Mouse (Mus musculus): Measurements from ENCODE around the gene Bicc1. TPM values are rescaled to one million over a fixed set of nuclear protein-coding genes. Genes with fewer than 3 reads are reported as not detected.

Gene Bicc1
- polyA plus RNA-seq, 1 experiment from 2014 or later, result 18.2 TPM

DNA sequence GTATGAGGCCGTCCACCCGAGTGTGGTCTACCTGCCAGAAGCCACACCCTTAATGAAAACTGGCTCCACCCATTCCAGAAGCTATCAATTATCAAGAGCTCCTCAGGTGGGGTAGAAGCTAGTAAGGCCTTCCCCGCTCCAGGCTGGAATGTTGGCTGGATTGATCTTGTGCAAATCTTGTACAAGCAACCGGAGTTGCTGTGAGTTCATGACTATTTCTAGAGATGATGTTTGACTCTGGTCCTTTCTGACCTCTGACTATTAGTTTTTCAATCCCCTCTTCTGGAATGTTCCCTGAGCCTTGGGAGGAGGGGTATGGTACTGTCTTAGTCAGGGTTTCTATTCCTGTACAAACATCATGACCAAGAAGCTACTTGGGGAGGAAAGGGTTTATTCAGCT, 157.3 kb downstream of the Bicc1 start:
- 95% methylated on average over 4 of the region's 4 CpGs for WGBS
- no peaks in the 10 kb centered on the region for H3K9me3 ChIP-seq (ENCODE audit: low read length)
- no peak overlapping the region for H3K4me3 ChIP-seq (ENCODE audit: low read depth, low read length)
- no peaks in the 10 kb centered on the region for H3K4me1 ChIP-seq (ENCODE audit: insufficient read depth, low read depth, low read length)
- H3K27me3 ChIP-seq (replicated peaks; ENCODE audit: insufficient read depth, low read length), result no peaks in the 10 kb centered on the region
- no peak for DNase-seq (ENCODE audit: low spot score)
- no peak for ATAC-seq
- no peaks in the 10 kb centered on the region for H3K36me3 ChIP-seq (ENCODE audit: insufficient read depth, low read length)
- no peak overlapping the region for H3K9ac ChIP-seq (replicated peaks; ENCODE audit: low read depth)
- no peak overlapping the region for H3K4me2 ChIP-seq (replicated peaks; ENCODE audit: low read depth, low read length)
- H3K27ac ChIP-seq (ENCODE audit: low read length), result no peak overlapping the region
- TF ChIP-seq CTCF (IDR thresholded peaks at IDR 0.05), result no peak
- TF ChIP-seq EP300 (IDR thresholded peaks at IDR 0.05), result no peak

DNA sequence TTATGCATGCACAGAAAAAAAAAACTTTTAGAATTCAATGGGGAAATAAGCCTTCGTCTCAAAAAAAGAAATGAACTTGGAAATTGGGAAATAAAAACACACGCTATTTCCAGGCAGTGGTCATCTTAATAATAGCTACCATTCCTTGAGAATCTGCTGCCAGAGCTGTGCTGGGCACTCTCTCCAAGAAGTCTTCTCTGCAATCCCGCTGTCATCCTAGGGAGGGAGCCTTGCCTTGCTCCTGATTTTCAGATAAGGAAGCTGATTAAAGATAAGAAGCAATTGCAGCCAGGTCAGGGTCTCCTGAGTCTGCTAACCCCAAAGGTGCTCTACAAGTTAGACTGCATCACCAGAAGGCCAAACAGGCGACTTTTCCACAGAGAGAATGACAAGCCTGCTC, 161.4 kb downstream of the Bicc1 start:
- DNase-seq (ENCODE audit: low spot score) (no peak), ATAC-seq (no peak)
- Histone ChIP-seq H3K27me3 (replicated peaks; ENCODE audit: insufficient read depth, low read length) (no peaks in the 10 kb centered on the region), H3K4me3 (ENCODE audit: low read depth, low read length) (no peak overlapping the region), H3K4me1 (ENCODE audit: insufficient read depth, low read depth, low read length) (no peaks in the 10 kb centered on the region), H3K9ac (replicated peaks; ENCODE audit: low read depth) (no peak overlapping the region), H3K9me3 (ENCODE audit: low read length) (no peaks in the 10 kb centered on the region), H3K36me3 (ENCODE audit: insufficient read depth, low read length) (no peaks in the 10 kb centered on the region), H3K27ac (ENCODE audit: low read length) (no peak overlapping the region), H3K4me2 (replicated peaks; ENCODE audit: low read depth, low read length) (no peak overlapping the region)
- TF ChIP-seq EP300 (IDR thresholded peaks at IDR 0.05), result no peak
- peak; percentile 63 for TF ChIP-seq CTCF (IDR thresholded peaks at IDR 0.05)
- WGBS, result 41% methylated on average over 4 of the region's 4 CpGs

DNA sequence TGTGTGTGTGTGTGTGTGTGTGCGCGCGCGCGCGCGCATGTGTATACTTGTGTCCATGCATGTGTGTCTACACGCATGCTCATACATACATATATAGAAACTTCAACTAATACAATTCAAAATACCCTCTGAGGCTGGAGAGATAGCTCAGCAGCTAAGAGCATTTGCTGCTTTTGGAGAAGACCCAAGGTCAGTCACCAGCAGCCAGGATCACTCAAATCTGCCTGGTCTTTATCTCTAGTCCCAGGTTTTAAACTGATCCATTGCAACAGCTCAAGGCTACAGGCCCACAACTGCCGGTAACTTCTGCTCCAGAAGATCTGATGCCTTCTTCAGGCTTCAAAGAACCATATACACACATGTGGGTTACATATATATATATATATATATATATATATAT, 163.4 kb downstream of the Bicc1 start:
- Histone ChIP-seq H3K27me3 (replicated peaks; ENCODE audit: insufficient read depth, low read length) (no peaks in the 10 kb centered on the region), H3K4me2 (replicated peaks; ENCODE audit: low read depth, low read length) (no peak overlapping the region), H3K36me3 (ENCODE audit: insufficient read depth, low read length) (no peaks in the 10 kb centered on the region), H3K27ac (ENCODE audit: low read length) (no peak overlapping the region), H3K4me3 (ENCODE audit: low read depth, low read length) (no peak overlapping the region), H3K4me1 (ENCODE audit: insufficient read depth, low read depth, low read length) (no peaks in the 10 kb centered on the region), H3K9me3 (ENCODE audit: low read length) (no peaks in the 10 kb centered on the region), H3K9ac (replicated peaks; ENCODE audit: low read depth) (no peak overlapping the region)
- 96% methylated on average over 9 of the region's 9 CpGs for WGBS
- no peak for TF ChIP-seq EP300 (IDR thresholded peaks at IDR 0.05)
- TF ChIP-seq CTCF (IDR thresholded peaks at IDR 0.05), result no peak
- no peak for ATAC-seq
- no peak for DNase-seq (ENCODE audit: low spot score)

DNA sequence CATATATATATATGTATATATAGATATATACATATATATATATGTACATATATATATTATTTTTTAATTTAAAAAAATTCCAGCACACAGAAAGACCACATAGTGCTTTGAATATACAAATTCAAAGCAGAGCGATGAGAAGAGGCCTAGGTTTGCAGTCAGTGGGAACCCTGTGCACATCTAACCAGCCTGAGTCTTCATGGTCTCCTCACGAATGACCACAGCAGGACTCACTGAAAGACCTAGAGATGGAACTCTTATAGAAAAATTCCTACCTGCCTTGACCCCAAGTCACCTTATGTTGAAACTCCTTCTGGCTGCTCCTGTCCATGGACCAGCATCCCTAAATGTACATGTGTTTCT, 165.4 kb downstream of the Bicc1 start:
- Histone ChIP-seq H3K27ac (ENCODE audit: low read length) (no peak overlapping the region), H3K4me2 (replicated peaks; ENCODE audit: low read depth, low read length) (no peak overlapping the region), H3K9ac (replicated peaks; ENCODE audit: low read depth) (no peak overlapping the region), H3K9me3 (ENCODE audit: low read length) (no peaks in the 10 kb centered on the region), H3K27me3 (replicated peaks; ENCODE audit: insufficient read depth, low read length) (no peaks in the 10 kb centered on the region), H3K4me1 (ENCODE audit: insufficient read depth, low read depth, low read length) (no peaks in the 10 kb centered on the region), H3K4me3 (ENCODE audit: low read depth, low read length) (no peak overlapping the region), H3K36me3 (ENCODE audit: insufficient read depth, low read length) (no peaks in the 10 kb centered on the region)
- ATAC-seq, result no peak
- DNase-seq (ENCODE audit: low spot score), result no peak
- 97% methylated on average over 2 of the region's 2 CpGs for WGBS
- TF ChIP-seq CTCF (IDR thresholded peaks at IDR 0.05) (no peak), EP300 (IDR thresholded peaks at IDR 0.05) (no peak)

DNA sequence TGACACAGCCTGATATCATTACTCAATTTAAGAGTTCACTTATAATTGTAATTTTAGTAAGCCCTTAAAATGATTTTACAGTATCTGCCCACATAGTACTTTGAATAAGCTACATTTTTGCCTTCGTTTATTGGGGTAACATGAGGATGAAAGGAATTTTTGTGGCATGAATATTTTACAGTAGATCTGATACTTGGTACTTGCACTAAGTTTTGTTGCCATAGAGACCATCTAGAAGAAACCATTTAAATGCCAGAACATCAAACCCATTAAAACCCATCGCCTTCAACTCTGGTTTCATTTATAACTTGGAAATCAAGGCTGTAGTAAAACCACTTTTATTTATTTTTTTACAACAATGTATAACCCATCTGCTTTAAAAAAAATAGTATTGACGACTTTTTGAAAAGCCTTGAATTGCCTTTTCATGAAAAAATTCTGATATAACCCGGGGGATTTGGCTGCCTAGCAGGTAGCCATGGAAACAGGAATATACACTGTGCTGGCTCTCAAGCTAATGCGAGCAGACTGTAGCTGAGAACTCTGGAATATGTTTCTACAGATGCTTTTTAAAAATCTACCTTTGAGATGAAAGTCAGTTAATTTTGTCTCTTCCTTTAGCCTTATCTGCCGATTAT, 165.9 kb downstream of the Bicc1 start:
- WGBS, result 66% methylated on average over 6 of the region's 6 CpGs
- no peak for ATAC-seq
- no peak for DNase-seq (ENCODE audit: low spot score)

DNA sequence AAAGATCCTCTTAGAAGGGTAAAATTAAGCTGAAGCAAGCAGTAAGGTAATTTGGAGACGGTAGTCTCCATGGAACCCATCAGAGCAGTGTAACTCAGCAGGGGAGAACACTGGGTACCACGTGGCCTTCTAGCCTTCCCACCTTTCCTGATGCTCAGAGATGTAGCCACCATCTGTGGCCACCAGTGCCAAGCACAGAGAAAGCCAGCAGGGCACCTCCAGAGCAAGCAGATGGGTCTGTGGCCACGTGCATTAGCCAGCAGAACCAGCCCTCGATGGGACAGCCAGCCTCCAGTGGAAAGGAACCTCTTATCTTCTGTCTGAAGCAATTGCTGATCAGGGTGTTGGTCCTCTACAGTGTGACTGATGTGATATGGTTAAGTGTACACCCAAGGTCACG, 172.1 kb downstream of the Bicc1 start:
- Histone ChIP-seq H3K27me3 (replicated peaks; ENCODE audit: insufficient read depth, low read length) (no peaks in the 10 kb centered on the region), H3K9me3 (ENCODE audit: low read length) (no peaks in the 10 kb centered on the region), H3K4me1 (ENCODE audit: insufficient read depth, low read depth, low read length) (no peaks in the 10 kb centered on the region), H3K9ac (replicated peaks; ENCODE audit: low read depth) (no peak overlapping the region), H3K4me3 (ENCODE audit: low read depth, low read length) (no peak overlapping the region), H3K27ac (ENCODE audit: low read length) (no peak overlapping the region), H3K4me2 (replicated peaks; ENCODE audit: low read depth, low read length) (no peak overlapping the region), H3K36me3 (ENCODE audit: insufficient read depth, low read length) (no peaks in the 10 kb centered on the region)
- no peak for DNase-seq (ENCODE audit: low spot score)
- WGBS, result 69% methylated on average over 5 of the region's 5 CpGs
- no peak for ATAC-seq
- no peak for TF ChIP-seq EP300 (IDR thresholded peaks at IDR 0.05)
- TF ChIP-seq CTCF (IDR thresholded peaks at IDR 0.05), result no peak

More for the DNA sequence above, 165.9 kb downstream of the Bicc1 start:
- no peaks in the 10 kb centered on the region for H3K9me3 ChIP-seq (ENCODE audit: low read length)
- H3K4me2 ChIP-seq (replicated peaks; ENCODE audit: low read depth, low read length), result no peak overlapping the region
- no peak overlapping the region for H3K27ac ChIP-seq (ENCODE audit: low read length)
- H3K36me3 ChIP-seq (ENCODE audit: insufficient read depth, low read length), result no peaks in the 10 kb centered on the region
- H3K27me3 ChIP-seq (replicated peaks; ENCODE audit: insufficient read depth, low read length), result no peaks in the 10 kb centered on the region
- no peak overlapping the region for H3K9ac ChIP-seq (replicated peaks; ENCODE audit: low read depth)
- TF ChIP-seq CTCF (IDR thresholded peaks at IDR 0.05), result no peak
- H3K4me1 ChIP-seq (ENCODE audit: insufficient read depth, low read depth, low read length), result no peaks in the 10 kb centered on the region
- H3K4me3 ChIP-seq (ENCODE audit: low read depth, low read length), result no peak overlapping the region
